Mouse (Mus musculus): ENCODE data around the gene Ssbp2.

DNA sequence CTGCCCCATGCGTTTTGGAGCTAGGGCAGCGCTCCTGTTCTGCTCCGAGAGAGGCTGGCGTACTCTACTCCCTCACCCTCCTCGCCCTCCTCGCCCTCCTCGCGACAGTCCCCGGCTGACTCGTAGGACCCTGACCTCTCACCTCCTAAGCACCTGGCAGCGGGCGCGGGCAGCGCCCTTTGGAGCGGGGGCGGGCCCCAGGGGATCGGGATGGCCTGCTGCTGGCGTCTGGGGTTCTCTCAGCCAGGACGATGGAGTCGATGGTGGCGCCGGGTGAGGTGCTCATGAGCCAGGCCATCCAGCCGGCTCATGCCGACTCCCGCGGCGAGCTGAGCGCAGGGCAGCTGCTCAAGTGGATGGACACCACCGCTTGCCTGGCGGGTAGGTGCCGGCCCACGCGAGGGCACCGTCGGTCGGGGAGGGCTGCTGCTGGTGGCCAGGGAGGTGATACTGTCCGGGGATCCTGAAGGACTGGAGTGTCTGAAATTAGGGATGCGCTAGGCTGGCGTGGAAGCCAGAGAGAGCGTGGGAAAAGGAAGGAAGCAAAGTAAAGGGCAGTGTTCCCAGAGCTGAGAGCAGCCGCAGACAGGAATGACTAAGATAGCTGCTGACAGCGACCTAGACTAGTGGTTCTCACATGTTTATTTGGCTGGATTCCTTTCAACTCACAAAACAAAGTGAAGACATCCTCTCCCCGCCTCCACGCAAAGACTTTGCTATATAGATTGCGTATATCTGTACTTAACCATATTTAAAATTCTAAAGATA is 281.4 kb downstream of the Ssbp2 start, which contains the start of gene Acot12:
- TF ChIP-seq CTCF (IDR thresholded peaks at IDR 0.05; ENCODE audit: insufficient read depth, low read length) (no peak), POLR2A (IDR thresholded peaks at IDR 0.05; ENCODE audit: borderline replicate concordance, extremely low read depth, low read depth, low read length) (no peak)
